Mouse (Mus musculus) thymus, postnatal 0 days (tissue): Measurements from ENCODE around the gene Mcpt8. TPM values are rescaled to one million over a fixed set of nuclear protein-coding genes. Genes with fewer than 3 reads are reported as not detected.

ENCODE experiments used
- microRNA-seq: library from miRNA; unstranded; fragments of <30 nt; microRNA quantifications from one replicate; pipeline ENCODE4, GENCODE M21; 2016; ENCODE audit warnings: borderline number of aligned reads
- polyA plus RNA-seq: library from polyadenylated mRNA; unstranded; fragments of >200 nt; fragmentation: Nextera tagmentation; extraction: Ambion mirVana; gene quantifications from 2 replicates; pipeline ENCODE4 v1.2.1, GENCODE M21; 2015

Mcpt8 gene
- polyA plus RNA-seq, 1 experiment from 2014 or later, result 0.17 TPM

Small RNA genes within 50 kb of the gene (microRNA-seq; reads per million reads assigned to microRNA genes)
- gene Mir6949, result not detected

Other genes starting within 250 kb of the Mcpt8 start
- gene Nynrin, start 231.3 kb downstream of the Mcpt8 start, polyA plus RNA-seq, result 1.7 and 2.4 TPM in 2 replicates
- 0.05 and 0.12 TPM in 2 replicates for gene Cbln3, start 200.9 kb downstream of the Mcpt8 start, polyA plus RNA-seq
- gene Khnyn, start 200.3 kb downstream of the Mcpt8 start, polyA plus RNA-seq, result 8.5 and 9.8 TPM in 2 replicates
- gene Sdr39u1, start 185.0 kb downstream of the Mcpt8 start, polyA plus RNA-seq, result 72.5 and 74.8 TPM in 2 replicates
- 6.9 and 7.2 TPM in 2 replicates for gene Cma1, start 140.6 kb downstream of the Mcpt8 start, polyA plus RNA-seq
- gene Cma2, start 134.3 kb downstream of the Mcpt8 start, polyA plus RNA-seq, result 0.15 TPM in 1 of 2 replicates, not detected in the other
- 0.46 and 0.50 TPM in 2 replicates for gene Mcpt1, start 67.3 kb downstream of the Mcpt8 start, polyA plus RNA-seq
- not detected in 2 replicates for gene Mcpt9, start 54.8 kb downstream of the Mcpt8 start, polyA plus RNA-seq
- gene Mcpt2, start 43.2 kb downstream of the Mcpt8 start, polyA plus RNA-seq, result 0.30 and 0.40 TPM in 2 replicates
- 2.0 and 2.2 TPM in 2 replicates for gene Mcpt4, start 23.0 kb downstream of the Mcpt8 start, polyA plus RNA-seq
- gene Ctsg, start 17.3 kb upstream of the Mcpt8 start, polyA plus RNA-seq, result 0.26 and 0.46 TPM in 2 replicates
- gene Gzme, start 35.4 kb upstream of the Mcpt8 start, polyA plus RNA-seq, result not detected in 2 replicates
- not detected in 2 replicates for gene Gzmd, start 47.3 kb upstream of the Mcpt8 start, polyA plus RNA-seq
- gene Gzmg, start 74.3 kb upstream of the Mcpt8 start, polyA plus RNA-seq, result not detected in 2 replicates
- not detected in 2 replicates for gene Gzmn, start 89.3 kb upstream of the Mcpt8 start, polyA plus RNA-seq
- gene Gzmf, start 126.1 kb upstream of the Mcpt8 start, polyA plus RNA-seq, result 0.16 and 0.18 TPM in 2 replicates
- 10.4 and 13.2 TPM in 2 replicates for gene Gzmc, start 149.4 kb upstream of the Mcpt8 start, polyA plus RNA-seq
- 4.2 and 4.5 TPM in 2 replicates for gene Gzmb, start 177.0 kb upstream of the Mcpt8 start, polyA plus RNA-seq